Mouse (Mus musculus): ENCODE data around the gene Cldn9. TPM values are rescaled to one million over a fixed set of nuclear protein-coding genes. Genes with fewer than 3 reads are reported as not detected.

Cldn9 gene
- 1.8 and 2.4 TPM in 2 replicates for polyA plus RNA-seq (2015; fragmentation: Nextera tagmentation; extraction: Ambion mirVana)

DNA sequence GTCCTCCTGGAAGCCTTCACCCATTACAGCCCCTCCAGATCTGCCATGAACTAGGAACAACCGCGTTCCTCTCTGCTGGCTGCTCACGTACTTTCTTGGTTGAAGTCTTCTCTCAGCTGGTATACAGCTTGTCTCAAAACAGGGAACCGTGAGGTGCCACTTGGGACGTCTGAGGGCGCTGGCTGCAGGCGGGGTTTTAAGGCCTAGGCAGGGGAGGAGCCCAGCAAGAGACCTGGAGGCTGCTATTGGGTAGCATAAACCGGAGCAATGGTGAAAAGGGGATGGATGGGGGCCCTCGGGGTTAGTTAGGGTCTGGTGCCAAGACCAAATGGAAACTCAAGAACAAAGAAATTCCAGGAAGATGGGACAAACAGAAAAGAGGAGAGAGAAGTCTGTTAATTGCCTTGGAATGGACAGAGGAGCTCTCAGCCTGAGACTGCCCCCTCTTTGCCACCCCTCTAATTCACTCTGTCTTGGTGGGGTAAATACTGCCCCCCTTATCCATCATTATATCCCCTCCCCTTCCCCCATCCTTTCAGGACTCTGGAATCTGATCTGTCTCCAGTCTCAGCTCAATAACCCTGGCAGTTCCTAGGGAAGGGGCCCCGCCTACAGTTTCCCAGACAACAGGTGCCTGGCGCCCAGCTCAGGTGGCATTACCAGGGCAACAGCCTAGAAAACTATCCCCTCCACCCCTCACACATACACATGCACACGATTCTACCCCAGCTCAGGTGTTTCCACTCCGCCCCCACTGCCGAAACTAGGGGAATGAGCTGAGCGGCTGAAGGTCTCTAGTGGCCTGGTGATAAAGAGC is at the start of gene Cldn9:
Gene Cldn9, minus strand, starts transcription at position 171 of the 817 bp plus-strand sequence.
- Histone ChIP-seq H3K4me1 (peaks cover 30% of the 10 kb centered on the region), H3K36me3 (no peaks in the 10 kb centered on the region), H3K4me2 (no peak within 1 kb of the TSS), H3K4me3 (replicated peaks) (no peak within 1 kb of the TSS), H3K9ac (no peak within 1 kb of the TSS), H3K27me3 (replicated peaks) (peaks cover 30% of the 10 kb centered on the region), H3K9me3 (no peaks in the 10 kb centered on the region), H3K27ac (no peak within 1 kb of the TSS)
- 25% methylated on average over 15 of the region's 15 CpGs for WGBS
- ATAC-seq (ENCODE audit: insufficient read depth, low FRiP score, low read depth) = peak; percentile 41; the same call in 1 of the 2 replicates

DNA sequence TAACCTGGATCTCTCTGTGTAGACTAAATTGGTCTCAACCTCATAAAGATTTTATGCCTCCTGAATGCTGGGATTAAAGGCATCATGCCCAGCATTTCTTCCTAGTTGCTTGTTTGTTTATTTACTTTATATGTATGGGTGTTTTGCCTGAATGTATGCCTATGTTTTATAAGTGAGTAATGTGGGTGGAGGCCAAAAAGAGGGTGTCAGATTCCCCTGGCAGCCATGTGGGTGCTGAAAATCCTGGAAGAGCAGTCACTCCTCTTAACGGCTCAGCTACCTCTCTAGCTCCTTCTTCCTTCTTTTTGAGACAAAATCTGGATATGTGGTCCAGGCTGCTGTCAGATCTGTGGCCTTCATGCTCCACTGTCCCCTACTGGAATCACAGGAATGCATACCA is 46.6 kb upstream of the Cldn9 start:
- no peaks in the 10 kb centered on the region for H3K9me3 ChIP-seq
- WGBS = 42% methylated on average over 1 of the region's 1 CpGs
- H3K27me3 ChIP-seq (replicated peaks) = no peaks in the 10 kb centered on the region
- ATAC-seq (ENCODE audit: insufficient read depth, low FRiP score, low read depth) = no peak
- 0 out of 2 replicates have a peak, but pooled peaks cover 3% of the 10 kb centered on the region for H3K4me1 ChIP-seq
- H3K27ac ChIP-seq = no peak overlapping the region
- H3K4me3 ChIP-seq (replicated peaks) = no peak overlapping the region
- no peak overlapping the region for H3K9ac ChIP-seq
- no peak overlapping the region for H3K4me2 ChIP-seq
- no peaks in the 10 kb centered on the region for H3K36me3 ChIP-seq

DNA sequence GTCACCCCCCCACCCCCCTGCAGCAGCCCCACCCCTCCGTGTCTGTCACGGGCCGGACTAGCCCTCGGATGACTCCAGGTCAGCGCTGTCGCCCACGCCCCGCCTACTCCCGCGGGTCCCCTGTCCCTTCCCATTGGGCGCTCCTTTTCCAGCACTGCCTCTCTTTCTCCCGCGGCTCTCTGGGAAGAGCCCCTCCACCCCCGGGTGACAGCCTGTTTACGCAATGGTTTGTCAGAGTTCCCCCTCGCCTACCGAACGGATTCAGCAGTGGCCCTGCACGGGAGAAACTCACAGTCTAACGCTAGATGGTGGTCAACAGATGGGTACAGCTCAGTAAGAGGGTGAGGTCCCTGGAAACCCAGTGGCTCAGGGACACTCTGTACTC is 42.9 kb upstream of the Cldn9 start:
- under 1% methylated on average over 20 of the region's 20 CpGs for WGBS
- H3K4me2 ChIP-seq = peak overlapping the region; percentile 65
- peak overlapping the region; percentile 68 for H3K9ac ChIP-seq
- H3K4me1 ChIP-seq = 0 out of 2 replicates have a peak, but pooled peaks cover 3% of the 10 kb centered on the region
- no peaks in the 10 kb centered on the region for H3K9me3 ChIP-seq
- H3K27me3 ChIP-seq (replicated peaks) = no peaks in the 10 kb centered on the region
- peak overlapping the region; percentile 93 for H3K27ac ChIP-seq
- peak overlapping the region; percentile 97 for H3K4me3 ChIP-seq (replicated peaks)
- no peaks in the 10 kb centered on the region for H3K36me3 ChIP-seq
- peak; percentile 90 for ATAC-seq (ENCODE audit: insufficient read depth, low FRiP score, low read depth)

DNA sequence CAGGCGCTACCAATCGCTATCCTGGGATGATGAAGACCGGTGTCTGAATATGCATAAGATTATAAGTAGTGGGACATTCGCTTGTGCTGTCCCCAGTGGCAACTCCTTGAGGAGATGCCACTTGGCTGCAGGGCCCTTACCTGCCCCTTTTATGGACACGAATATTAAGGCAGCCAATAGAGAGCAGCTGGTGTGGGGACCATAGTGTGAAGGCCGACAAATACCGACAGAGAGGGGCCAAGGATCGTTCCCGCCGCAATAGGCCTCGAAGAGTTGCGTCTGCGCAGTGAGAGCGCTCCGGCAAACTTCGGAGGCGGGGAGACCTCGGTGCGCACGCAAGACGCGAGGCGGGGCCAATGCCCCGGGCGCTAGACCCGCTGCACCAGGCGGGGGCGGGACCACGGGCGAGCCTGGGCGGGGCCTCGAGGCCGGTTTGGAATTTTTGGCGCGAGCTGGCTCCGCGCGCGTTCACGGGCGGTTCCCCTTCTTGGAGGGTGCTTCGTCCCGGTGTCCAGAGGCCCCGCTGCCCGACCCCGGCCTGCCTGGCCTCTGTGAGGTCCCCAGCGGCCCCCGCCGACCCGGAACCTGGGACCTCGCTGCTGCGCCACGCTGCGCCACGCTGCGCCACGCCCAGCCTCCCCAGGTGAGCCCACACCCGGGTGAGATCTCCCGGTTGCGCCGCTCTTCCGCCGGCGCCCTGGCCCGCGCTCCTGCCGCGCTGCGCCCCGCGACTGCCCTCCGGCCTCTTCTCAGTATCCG is 42.4 kb upstream of the Cldn9 start, which contains the start of gene Pkmyt1:
Gene Pkmyt1, plus strand, starts transcription at position 338 of the 759 bp plus-strand sequence.
- 0 out of 2 replicates have a peak, but pooled peaks cover 3% of the 10 kb centered on the region for H3K4me1 ChIP-seq
- H3K36me3 ChIP-seq = no peaks in the 10 kb centered on the region

DNA sequence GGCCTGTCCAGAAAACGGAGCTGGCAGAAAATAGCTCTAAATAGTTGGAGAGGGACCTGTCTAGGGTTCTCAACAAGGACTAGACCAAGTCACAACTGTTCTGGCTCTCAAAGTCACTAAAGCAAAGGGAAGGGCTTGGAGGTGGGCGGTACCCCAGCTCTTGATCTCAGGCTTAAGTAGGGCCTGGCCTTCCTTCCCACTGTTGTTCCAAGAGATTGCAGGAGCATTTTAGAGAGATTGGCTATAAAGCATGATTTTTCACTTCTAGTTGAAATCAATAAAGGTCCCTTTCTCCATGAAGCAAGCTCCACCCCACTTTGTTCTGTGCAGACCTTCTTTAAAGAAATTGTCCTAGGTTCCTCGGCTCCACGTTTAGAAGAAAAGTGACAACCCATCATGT is 41.7 kb upstream of the Cldn9 start:
- Histone ChIP-seq H3K4me1 (0 out of 2 replicates have a peak, but pooled peaks cover 3% of the 10 kb centered on the region), H3K4me3 (replicated peaks) (peak overlapping the region; percentile 97), H3K27me3 (replicated peaks) (no peaks in the 10 kb centered on the region), H3K9me3 (no peaks in the 10 kb centered on the region), H3K27ac (peak overlapping the region; percentile 93), H3K36me3 (no peaks in the 10 kb centered on the region), H3K4me2 (peak overlapping the region; percentile 65), H3K9ac (no peak overlapping the region)
- no peak for ATAC-seq (ENCODE audit: insufficient read depth, low FRiP score, low read depth)
- 56% methylated on average over 4 of the region's 4 CpGs for WGBS

More for the DNA sequence above, 42.4 kb upstream of the Cldn9 start, which contains the start of gene Pkmyt1:
- H3K27ac ChIP-seq = peak within 1 kb of the TSS; percentile 93
- WGBS = under 1% methylated on average over 72 of the region's 73 CpGs
- H3K9ac ChIP-seq = peak within 1 kb of the TSS; percentile 68
- peak within 1 kb of the TSS; percentile 97 for H3K4me3 ChIP-seq (replicated peaks)
- no peaks in the 10 kb centered on the region for H3K27me3 ChIP-seq (replicated peaks)
- no peaks in the 10 kb centered on the region for H3K9me3 ChIP-seq
- peak within 1 kb of the TSS; percentile 65 for H3K4me2 ChIP-seq
- ATAC-seq (ENCODE audit: insufficient read depth, low FRiP score, low read depth) = peak; percentile 95

DNA sequence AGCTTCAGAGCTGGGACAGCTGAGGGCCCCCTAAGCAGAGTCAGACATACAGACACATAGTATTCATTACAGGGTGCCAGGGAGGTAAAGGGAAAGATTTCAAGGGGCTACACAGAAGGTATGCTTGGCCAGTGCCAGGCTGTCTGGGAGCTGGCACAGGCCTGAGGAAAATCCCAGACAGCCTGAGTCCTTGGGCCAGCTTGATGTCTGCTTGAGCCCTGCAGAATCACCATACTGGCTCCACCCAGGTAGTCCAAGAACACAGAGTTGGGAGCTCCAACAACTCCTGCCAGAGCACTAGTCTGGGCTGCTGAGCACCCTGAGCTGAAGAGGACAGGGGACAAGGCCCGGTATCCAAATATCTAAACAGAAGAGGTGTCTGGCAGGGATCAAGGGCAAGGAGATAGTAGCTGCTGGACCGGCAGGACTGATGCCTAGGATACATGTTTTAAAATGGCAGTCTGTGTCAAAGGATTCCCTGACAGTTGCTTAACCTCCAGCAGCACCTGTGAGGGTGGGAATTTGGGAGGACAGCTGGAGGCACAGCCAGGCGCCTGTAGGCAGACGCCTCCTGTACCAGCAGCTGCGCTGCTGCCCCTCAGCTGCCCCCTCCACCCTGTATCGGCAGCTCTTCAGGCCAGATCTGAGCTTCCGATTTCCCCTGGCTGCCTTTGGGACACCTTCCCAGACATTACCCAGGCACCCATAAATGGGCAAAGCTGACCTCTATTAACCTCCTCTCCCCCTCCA is 38.7 kb upstream of the Cldn9 start, which contains the start of gene 1520401A03Rik:
Gene 1520401A03Rik, minus strand, starts transcription at position 408 of the 750 bp plus-strand sequence.
- no peaks in the 10 kb centered on the region for H3K27me3 ChIP-seq (replicated peaks)
- H3K4me2 ChIP-seq = no peak within 1 kb of the TSS
- no peak within 1 kb of the TSS for H3K27ac ChIP-seq
- WGBS = 60% methylated on average over 7 of the region's 7 CpGs
- H3K9me3 ChIP-seq = no peaks in the 10 kb centered on the region
- no peak for ATAC-seq (ENCODE audit: insufficient read depth, low FRiP score, low read depth)
- no peak within 1 kb of the TSS for H3K9ac ChIP-seq
- H3K4me3 ChIP-seq (replicated peaks) = no peak within 1 kb of the TSS
- 0 out of 2 replicates have a peak, but pooled peaks cover 3% of the 10 kb centered on the region for H3K4me1 ChIP-seq
- H3K36me3 ChIP-seq = no peaks in the 10 kb centered on the region

DNA sequence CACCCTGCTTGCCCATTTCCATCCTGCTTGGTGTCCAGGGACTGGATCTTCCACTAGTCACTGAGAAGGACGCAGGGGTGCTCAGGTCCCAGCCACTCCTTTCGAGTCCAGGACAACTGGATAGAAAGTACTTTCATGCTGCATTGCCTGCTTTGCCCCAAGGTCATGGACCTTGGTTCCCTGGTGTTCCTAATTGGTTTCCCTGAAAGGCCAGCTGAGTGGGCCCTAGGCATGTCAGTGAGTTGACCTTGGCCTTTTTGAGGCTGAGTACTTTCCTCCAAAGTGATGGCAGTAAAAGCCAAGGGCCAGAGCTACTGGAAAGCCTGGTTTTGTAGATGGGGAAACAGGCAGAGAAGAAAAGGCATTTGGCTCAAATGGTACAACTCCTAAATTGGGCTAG is 38.1 kb upstream of the Cldn9 start:
- no peak overlapping the region for H3K4me2 ChIP-seq
- WGBS = 78% methylated on average over 2 of the region's 2 CpGs
- H3K36me3 ChIP-seq = no peaks in the 10 kb centered on the region
- no peak overlapping the region for H3K4me3 ChIP-seq (replicated peaks)
- no peaks in the 10 kb centered on the region for H3K9me3 ChIP-seq
- no peak overlapping the region for H3K27ac ChIP-seq
- ATAC-seq (ENCODE audit: insufficient read depth, low FRiP score, low read depth) = no peak
- H3K4me1 ChIP-seq = 0 out of 2 replicates have a peak, but pooled peaks cover 1% of the 10 kb centered on the region
- no peaks in the 10 kb centered on the region for H3K27me3 ChIP-seq (replicated peaks)
- H3K9ac ChIP-seq = no peak overlapping the region

DNA sequence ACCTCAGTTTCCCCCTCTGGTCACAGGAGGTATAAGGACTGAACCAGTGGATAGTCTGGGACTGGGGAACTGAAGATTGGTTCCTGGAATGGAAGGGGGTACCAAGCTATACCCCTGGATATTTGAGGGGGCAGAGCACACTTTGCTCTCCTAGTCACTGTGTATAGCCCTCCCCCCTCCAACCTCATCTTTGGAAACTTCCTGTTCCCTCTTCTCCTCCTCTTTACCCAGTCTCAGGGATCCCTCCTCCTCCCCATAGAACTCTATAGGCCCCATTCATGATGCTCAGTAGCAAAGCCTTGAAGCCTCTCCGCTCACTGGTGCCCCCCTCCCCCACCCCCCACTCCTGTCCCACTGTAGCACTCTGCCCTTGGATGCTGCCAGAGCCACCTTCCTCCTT is 35.6 kb upstream of the Cldn9 start:
- ATAC-seq (ENCODE audit: insufficient read depth, low FRiP score, low read depth) = no peak
- WGBS = 11% methylated on average over 1 of the region's 1 CpGs
- H3K4me2 ChIP-seq = no peak overlapping the region
- H3K4me3 ChIP-seq (replicated peaks) = no peak overlapping the region
- H3K27me3 ChIP-seq (replicated peaks) = no peaks in the 10 kb centered on the region
- H3K4me1 ChIP-seq = no peaks in the 10 kb centered on the region
- H3K36me3 ChIP-seq = no peaks in the 10 kb centered on the region
- H3K27ac ChIP-seq = no peak overlapping the region
- no peak overlapping the region for H3K9ac ChIP-seq
- no peaks in the 10 kb centered on the region for H3K9me3 ChIP-seq

DNA sequence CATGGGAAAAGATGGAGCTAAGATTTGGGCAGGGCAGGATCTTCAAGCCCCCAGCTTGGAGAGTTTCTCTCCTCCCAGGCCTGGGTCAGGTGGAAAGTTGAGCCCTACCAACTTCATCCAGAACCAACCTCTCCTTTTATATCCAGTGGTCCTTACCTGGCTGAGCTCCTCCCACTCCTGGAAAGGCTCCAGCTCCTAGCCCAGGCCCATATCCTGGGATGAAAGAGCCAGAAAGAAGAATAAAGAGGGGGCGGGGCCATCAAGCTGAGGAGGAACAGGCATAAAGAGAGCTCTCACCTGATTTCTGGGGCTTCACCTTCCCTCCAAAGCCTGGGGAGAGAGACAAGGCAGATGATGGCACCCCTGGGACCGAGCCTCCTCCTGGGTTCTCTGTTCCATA is 33.2 kb upstream of the Cldn9 start:
- no peak for ATAC-seq (ENCODE audit: insufficient read depth, low FRiP score, low read depth)
- 61% methylated on average over 2 of the region's 2 CpGs for WGBS
- H3K9ac ChIP-seq = no peak overlapping the region
- no peaks in the 10 kb centered on the region for H3K4me1 ChIP-seq
- H3K27ac ChIP-seq = no peak overlapping the region
- no peaks in the 10 kb centered on the region for H3K9me3 ChIP-seq
- H3K36me3 ChIP-seq = no peaks in the 10 kb centered on the region
- H3K4me2 ChIP-seq = no peak overlapping the region
- H3K27me3 ChIP-seq (replicated peaks) = no peaks in the 10 kb centered on the region
- H3K4me3 ChIP-seq (replicated peaks) = no peak overlapping the region

DNA sequence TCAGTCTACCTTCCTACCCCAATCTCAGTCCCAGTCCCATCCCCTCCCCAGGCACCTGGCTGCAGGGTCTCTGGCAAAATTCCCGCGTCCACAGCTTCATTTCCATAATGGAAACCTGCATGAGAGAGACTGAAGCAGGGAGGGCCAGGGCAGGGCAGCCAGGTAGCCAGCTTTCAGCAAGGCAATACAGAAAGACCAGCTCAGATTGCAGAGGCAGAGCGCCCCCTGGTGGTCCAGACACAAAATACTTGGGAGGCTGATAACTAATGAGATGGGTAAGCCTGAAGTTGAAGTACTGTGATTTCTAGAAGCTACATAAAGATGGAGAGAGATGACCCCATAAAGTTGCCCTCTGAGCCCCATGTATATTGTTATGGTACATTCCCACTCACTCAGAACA is 22.4 kb upstream of the Cldn9 start:
- H3K27me3 ChIP-seq (replicated peaks) = no peaks in the 10 kb centered on the region
- H3K4me2 ChIP-seq = no peak overlapping the region
- no peaks in the 10 kb centered on the region for H3K9me3 ChIP-seq
- no peaks in the 10 kb centered on the region for H3K4me1 ChIP-seq
- H3K9ac ChIP-seq = no peak overlapping the region
- no peak overlapping the region for H3K4me3 ChIP-seq (replicated peaks)
- H3K27ac ChIP-seq = no peak overlapping the region
- 0 out of 2 replicates have a peak, but pooled peaks have one; percentile 58 for ATAC-seq (ENCODE audit: insufficient read depth, low FRiP score, low read depth)
- 3% methylated on average over 3 of the region's 3 CpGs for WGBS
- no peaks in the 10 kb centered on the region for H3K36me3 ChIP-seq

DNA sequence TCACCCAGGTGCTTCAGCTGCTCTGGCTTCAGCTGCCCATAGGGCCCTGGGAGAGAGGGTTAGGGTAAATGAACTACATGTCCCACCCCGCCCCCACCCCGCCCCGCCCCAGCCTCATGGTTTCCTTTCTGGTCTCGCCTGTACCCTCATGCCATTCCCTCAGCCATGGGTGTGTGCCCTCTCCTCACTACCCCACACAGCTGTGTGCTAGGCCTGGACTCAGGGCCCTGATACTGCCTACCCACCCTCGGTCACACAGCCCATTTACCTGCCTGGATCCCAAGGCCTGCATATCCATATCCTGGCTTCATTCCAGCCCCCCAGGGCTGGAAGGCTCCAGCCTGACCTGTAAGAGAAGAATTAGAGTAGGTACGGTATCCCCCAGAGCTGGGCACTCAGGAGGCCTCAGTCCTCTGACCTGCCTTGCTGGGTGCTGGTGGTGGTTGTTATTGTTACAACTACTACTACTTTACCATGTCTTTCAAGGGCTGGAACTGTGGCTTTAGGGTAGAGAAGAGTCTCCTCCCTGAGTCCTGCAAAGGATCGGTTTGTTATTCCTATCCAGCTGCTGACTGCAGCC is 21.8 kb upstream of the Cldn9 start:
- Histone ChIP-seq H3K9ac (no peak overlapping the region), H3K27me3 (replicated peaks) (peaks cover 4% of the 10 kb centered on the region; the same call in 1 of the 2 replicates), H3K4me2 (no peak overlapping the region), H3K4me1 (no peaks in the 10 kb centered on the region), H3K9me3 (no peaks in the 10 kb centered on the region), H3K36me3 (no peaks in the 10 kb centered on the region), H3K27ac (no peak overlapping the region), H3K4me3 (replicated peaks) (no peak overlapping the region)
- 76% methylated on average over 7 of the region's 7 CpGs for whole genome bisulfite sequencing
- ATAC-seq (ENCODE audit: insufficient read depth, low FRiP score, low read depth) = no peak
